ENCODE assay signal across 8 mouse cellular contexts in the genomic region with DNA sequence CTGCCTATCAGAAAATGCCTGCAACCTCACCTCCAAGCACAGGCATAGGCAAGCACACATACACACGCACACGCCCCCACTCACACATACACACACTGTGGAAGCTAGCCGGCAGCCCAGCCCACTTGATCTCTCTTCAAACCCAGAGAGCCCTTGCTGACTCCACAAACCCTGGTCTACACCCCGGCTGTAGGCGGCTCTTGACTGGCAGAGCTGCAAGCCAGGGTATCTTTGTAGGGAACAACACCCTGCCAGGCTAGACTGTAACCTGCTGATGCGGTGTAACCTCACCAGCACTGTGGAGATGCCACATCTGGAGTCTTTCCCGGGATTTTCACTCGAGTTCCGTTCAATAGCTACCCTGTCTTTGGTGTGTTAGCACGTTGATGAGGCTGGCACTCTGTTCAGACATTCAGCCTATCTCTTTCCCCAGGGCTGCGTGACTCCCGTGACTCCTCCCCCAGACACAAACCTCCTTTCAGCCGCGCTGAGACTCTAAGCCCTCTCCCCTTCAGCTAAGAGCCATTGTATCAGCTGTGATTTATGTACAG.
DNase-seq lines count a peak whose midpoint lies in the region; ATAC-seq and TF ChIP-seq lines count a peak whose summit lies in the region.

No protein-coding gene starts in this region.

- intact Hi-C loops in left cerebral cortex, postnatal 10 days (cut with DNase I) = no loop called here

- peak overlapping the region; percentile 55 for H3K4me2 ChIP-seq in heart, postnatal 0 days (ENCODE audit: low read depth, low read length)
- peak overlapping the region; percentile 62 for H3K4me2 ChIP-seq in neural tube, embryonic 12.5 days (replicated peaks)

- H3K4me1 ChIP-seq in cerebellum, adult 2 months (ENCODE audit: control insufficient read depth, insufficient read depth, low read length) = no peaks in the 10 kb centered on the region
- peaks cover 31% of the 10 kb centered on the region for H3K4me1 ChIP-seq in heart, postnatal 0 days (ENCODE audit: control insufficient read depth, insufficient read depth)
- peaks cover 43% of the 10 kb centered on the region for H3K4me1 ChIP-seq in neural tube, embryonic 12.5 days

- ATAC-seq in cerebellum, adult (ENCODE audit: insufficient number of reproducible peaks, low FRiP score, low TSS enrichment) = no peak
- peak; percentile 83 for ATAC-seq in heart, postnatal 0 days (ENCODE audit: insufficient read depth, low read depth)
- peak; percentile 94 for ATAC-seq in neural tube, embryonic 12.5 days (ENCODE audit: low FRiP score, low read depth)

- H3K9me3 ChIP-seq in heart, postnatal 0 days (replicated peaks; ENCODE audit: control insufficient read depth, low read length) = no peaks in the 10 kb centered on the region
- no peaks in the 10 kb centered on the region for H3K9me3 ChIP-seq in neural tube, embryonic 12.5 days

- no peak for TF ChIP-seq CTCF in cerebellum, adult 2 months (IDR thresholded peaks at IDR 0.05; ENCODE audit: borderline replicate concordance, insufficient read depth, low read depth, low read length)
- TF ChIP-seq CTCF in heart, postnatal 0 days (IDR thresholded peaks at IDR 0.05; ENCODE audit: low read depth) = no peak

- H3K27me3 ChIP-seq in cerebellum, adult 2 months (ENCODE audit: control insufficient read depth, insufficient read depth, low read length) = no peaks in the 10 kb centered on the region; the same call in 1 of the 2 replicates
- H3K27me3 ChIP-seq in heart, postnatal 0 days (ENCODE audit: control insufficient read depth, insufficient read depth, low read length) = no peaks in the 10 kb centered on the region
- H3K27me3 ChIP-seq in neural tube, embryonic 12.5 days (replicated peaks) = no peaks in the 10 kb centered on the region

- no peak for TF ChIP-seq EP300 in heart, postnatal 0 days (IDR thresholded peaks at IDR 0.05; ENCODE audit: low read depth)

- no peak overlapping the region for H3K4me3 ChIP-seq in cerebellum, adult 2 months (replicated peaks; ENCODE audit: insufficient read depth, low read depth, low read length)
- peak overlapping the region; percentile 26 for H3K4me3 ChIP-seq in heart, postnatal 0 days (ENCODE audit: low read depth, low read length)
- peak overlapping the region; percentile 21; the same call in 1 of the 2 replicates for H3K4me3 ChIP-seq in neural tube, embryonic 12.5 days

- DNase-seq in cerebellum, adult 2 months = peak; percentile 6 to 12
- peak; percentile 68 for DNase-seq in embryo, embryonic 11.5 days (ENCODE audit: low read depth, low spot score)
- peak; percentile 68 for DNase-seq in heart, postnatal 0 days (ENCODE audit: low spot score)
- peak; percentile 53 to 56 for DNase-seq in left cerebral cortex, postnatal 10 days (ENCODE audit: extremely low spot score in 1 of 2, low spot score in 2 of 2)
- no peak for DNase-seq in c-Kit-positive CD71-positive TER-119-positive erythroid progenitor cells, embryonic 14.5 days (ENCODE audit: low spot score)
- DNase-seq in thymus, postnatal 10 days (ENCODE audit: low spot score in 2 of 2) = no peak

- H3K9ac ChIP-seq in heart, postnatal 0 days (replicated peaks; ENCODE audit: low read depth, low read length) = peak overlapping the region; percentile 44
- H3K9ac ChIP-seq in neural tube, embryonic 12.5 days = peak overlapping the region; percentile 53

- no peak for TF ChIP-seq POLR2A in cerebellum, adult 2 months (IDR thresholded peaks at IDR 0.05; ENCODE audit: borderline replicate concordance, insufficient read depth, low read length)

- 4% methylated on average over 14 of the region's 14 CpGs for WGBS in cerebellum, adult 2 months
- WGBS in heart, postnatal 0 days = 17% methylated on average over 14 of the region's 14 CpGs
- 4% methylated on average over 14 of the region's 14 CpGs for WGBS in neural tube, embryonic 12.5 days

- H3K36me3 ChIP-seq in heart, postnatal 0 days (replicated peaks; ENCODE audit: control insufficient read depth, insufficient read depth, low read length) = no peaks in the 10 kb centered on the region
- no peaks in the 10 kb centered on the region for H3K36me3 ChIP-seq in neural tube, embryonic 12.5 days

- no peak overlapping the region for H3K27ac ChIP-seq in cerebellum, adult 2 months (ENCODE audit: insufficient read depth, low read length)
- H3K27ac ChIP-seq in heart, postnatal 0 days (ENCODE audit: low read depth) = peak overlapping the region; percentile 75
- H3K27ac ChIP-seq in neural tube, embryonic 12.5 days = peak overlapping the region; percentile 85

Comparison
In these comparisons a context has a peak if more than half of its experiments do, and no peak if none do; other contexts are left out.
1. DNase-seq: peak in cerebellum, adult 2 months (2 of 2), embryo, embryonic 11.5 days (single experiment), heart, postnatal 0 days (single experiment) and left cerebral cortex, postnatal 10 days (2 of 2); none in c-Kit-positive CD71-positive TER-119-positive erythroid progenitor cells, embryonic 14.5 days (single experiment) and thymus, postnatal 10 days (0 of 2).